Mouse (Mus musculus) granulocyte monocyte progenitor cell, adult 5-6 weeks (primary cell): ENCODE measurements around the gene Rfx1. TPM values are rescaled to one million over a fixed set of nuclear protein-coding genes. Genes with fewer than 3 reads are reported as not detected.
A peak's percentile ranks its signal among the peaks of the same experiment; 100 is the strongest.

Experiments
- ATAC-seq: replicated peaks from 2 replicates; pipeline ENCODE4 v1.8.0; 2016; ENCODE audit warnings: mild to moderate bottlenecking, moderate TSS enrichment, inconsistent platforms; ENCODE audit not compliant: poor library complexity, severe bottlenecking
- total RNA-seq, 2 experiments: library from RNA; stranded (forward) in 1 of 2; stranded (reverse) in 1 of 2; fragments of 200-712, 200-1000 nt in 1 of 2; fragments of >200 nt in 1 of 2; fragmentation: Nextera tagmentation in 1 of 2; gene quantifications; 2 replicates each; pipeline ENCODE4 v1.2.3; 2014 to 2017

Rfx1 gene
- total RNA-seq, 2 experiments from 2014 or later, result 4.3 to 6.9 TPM

DNA sequence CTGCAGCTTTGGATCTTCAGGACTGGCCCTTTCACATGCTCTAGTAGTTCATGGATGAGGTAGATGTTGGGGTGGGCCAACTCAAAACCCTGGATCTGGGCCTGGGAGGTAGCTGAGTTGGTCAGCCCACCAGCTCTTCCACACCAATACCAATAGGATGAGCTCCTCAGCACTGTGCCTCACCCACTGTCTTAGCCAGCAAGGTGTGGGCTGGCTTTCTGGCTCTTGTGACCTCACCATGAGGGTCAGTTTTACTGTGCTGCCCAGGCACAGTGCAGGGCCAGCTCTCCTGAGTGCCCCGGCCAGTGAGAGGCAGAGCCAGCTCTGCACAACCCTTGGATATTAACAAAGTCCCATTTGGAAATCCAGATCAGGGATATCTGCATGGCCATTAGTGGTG, 8.8 kb upstream of the Rfx1 start:
- no peak for ATAC-seq

DNA sequence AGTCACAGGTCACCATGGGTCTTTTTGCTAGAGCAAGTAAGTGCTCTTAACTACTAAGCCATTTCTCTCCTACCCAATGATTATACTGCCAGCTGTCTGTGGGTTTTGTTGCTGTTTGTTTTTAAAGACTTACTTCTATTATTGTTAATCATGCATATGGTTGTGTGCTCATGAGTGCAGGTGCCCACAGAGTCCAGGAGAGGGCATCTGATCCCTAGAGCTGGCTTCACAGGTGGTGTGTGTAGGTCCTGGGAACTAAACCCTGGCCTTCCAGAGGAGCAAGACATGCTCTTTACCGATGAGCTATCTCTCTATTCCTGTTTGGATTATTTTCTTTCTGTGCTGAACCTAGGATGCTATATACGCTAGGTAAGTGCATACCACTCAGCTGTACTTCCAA, 7.4 kb upstream of the Rfx1 start:
- no peak for ATAC-seq

DNA sequence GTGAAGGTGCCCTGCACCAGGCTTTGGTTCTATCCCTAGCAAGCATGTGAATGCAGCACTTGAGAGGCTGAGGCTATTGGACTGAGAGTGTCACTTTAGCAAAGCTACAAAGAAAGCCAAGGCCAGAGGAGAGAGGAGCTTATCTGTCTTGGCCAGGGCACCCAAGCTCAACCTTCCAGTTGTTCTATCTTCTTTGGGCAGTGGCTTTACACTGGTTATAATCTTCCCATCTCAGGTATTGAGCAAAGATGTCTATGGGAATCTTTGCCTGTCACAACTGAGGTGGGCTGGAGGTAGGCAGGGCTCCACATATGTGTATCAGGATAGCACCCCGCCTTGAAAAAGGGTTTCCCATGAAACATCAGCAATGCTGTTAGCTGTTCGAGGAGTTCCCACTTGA, 6.4 kb upstream of the Rfx1 start:
- ATAC-seq, result no peak

DNA sequence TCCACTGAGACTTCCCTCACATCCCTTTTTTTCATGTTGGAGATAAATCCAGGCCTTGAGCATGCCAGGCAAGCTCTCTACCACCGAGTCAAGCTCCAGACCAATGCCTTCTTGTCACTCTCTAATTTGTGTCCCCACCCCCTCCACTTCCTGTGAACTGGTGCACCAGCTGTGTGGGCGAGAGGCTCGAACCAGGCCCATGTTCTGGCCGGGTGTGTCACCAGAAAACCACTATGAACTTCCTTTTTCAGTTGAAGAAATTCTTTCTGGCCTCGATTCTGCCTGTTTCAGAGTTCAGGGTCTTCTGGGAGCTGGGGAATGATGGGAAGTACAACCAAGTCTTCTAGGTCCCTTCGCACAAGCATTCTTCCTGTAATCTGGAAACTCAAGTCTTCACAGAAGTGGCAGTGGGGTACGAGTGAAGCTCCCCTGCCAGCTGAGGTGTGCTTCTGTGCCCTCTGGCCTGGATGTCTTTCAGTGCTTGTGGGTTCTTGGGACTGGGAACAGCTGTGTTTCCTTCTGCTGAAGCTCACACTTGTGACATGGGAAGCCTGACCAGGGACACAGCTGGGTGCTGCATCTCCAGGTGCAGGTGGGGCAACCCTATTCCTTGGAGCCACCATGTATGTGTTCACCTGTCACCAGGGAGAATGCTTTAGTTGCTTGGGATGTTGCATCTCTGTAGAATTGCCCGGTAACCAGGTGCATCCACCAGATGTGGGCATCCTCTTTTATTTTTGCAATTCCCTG, 2.6 kb upstream of the Rfx1 start:
- ATAC-seq, result peak; percentile 18

DNA sequence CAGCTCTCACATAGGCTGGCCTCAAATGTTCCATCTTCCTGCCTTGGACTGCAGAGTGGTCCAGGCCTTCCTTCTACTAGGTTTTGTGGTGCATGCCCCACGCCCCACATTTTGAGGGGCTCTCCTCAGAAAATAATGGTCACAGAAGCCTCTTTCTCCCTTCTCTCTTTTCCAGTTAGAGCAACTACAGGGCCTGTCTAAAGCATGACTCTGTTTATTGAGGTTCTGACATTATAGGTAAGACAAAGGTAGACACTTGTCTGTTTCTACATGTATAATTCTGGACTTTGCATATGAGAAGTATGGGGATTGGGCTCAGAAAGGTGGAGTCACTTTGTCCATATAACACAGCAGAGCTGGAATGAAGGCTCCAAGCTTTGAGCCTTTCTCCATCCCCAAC, 1.6 kb upstream of the Rfx1 start, which contains the start of gene Gm10643:
Gene Gm10643, minus strand, starts transcription at position 101 of the 400 bp plus-strand sequence.
- ATAC-seq, result no peak

DNA sequence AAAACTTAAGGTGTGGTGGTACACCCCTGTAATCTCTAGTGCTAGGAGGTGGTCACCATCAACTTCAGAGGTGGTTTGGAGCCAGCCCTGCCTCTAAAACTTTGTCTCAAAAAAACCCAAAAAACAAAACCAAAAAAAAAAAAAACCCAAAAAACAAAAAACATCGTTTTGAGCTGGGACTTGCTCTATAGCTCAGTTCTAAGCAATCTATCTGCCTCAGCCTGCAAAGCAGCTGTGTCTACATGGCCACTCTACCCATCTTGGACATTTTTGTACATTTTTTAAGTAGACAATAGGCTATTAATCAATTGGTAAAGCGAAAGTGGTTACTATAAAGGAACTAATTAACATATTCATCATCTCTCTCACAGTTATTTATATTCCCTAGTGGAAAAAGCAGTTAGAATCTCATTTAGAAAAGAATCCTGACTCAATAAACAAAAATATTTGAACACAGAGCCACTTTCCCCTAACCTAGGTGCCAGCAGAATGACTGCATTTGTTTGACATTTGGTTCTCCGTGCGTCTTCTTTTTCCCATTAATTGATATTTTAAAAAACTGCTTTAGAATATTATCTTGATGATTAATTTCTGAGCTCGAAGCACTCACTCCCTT, 1.1 kb upstream of the Rfx1 start:
- no peak for ATAC-seq

DNA sequence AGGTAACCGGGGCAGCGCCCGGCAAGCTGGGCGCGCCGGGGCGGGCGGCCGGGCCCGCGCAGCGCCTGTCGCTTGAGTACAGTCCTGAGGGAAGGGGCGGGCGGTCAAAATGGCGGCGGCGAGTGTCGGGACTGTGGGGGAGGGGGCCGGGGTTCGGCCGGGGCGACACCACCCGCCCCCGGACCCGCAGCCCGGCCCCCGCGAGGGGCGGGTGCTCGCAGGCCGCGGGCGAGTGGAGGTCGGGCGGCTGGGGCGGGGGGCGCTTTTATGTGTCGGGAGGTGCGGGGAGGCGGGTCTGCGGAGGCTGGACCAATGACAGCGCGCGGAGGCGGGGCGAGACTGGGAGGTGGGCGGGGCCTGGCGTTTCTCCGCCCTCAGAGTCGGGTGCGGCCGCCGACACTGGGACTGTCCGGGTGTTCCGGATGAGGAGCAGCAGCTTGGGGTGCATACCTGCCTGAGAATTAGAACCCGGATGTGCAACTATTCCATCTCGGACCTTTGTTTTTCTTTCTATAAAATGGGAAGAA, 476 bp downstream of the Rfx1 start:
- peak; percentile 49 for ATAC-seq

DNA sequence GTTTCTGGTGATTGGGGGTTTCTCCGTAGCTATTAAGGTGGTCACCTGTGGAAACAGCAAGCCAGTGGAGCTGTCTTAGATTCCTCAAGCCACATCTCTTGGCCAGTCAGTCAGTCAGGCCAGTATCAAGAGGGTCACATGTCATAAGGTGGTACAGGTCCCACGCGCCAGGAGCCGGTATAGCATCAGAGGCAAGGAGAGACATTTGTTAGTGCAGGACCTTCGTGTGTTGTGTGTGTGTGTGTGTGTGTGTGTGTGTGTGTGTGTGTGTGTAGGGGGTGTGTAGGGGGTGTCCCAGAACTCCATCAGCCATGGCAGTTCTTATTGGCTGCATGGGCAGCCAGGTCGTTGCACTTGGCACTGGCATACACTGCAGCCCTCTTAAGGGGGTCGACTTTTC, 1.3 kb downstream of the Rfx1 start:
- ATAC-seq, result no peak

DNA sequence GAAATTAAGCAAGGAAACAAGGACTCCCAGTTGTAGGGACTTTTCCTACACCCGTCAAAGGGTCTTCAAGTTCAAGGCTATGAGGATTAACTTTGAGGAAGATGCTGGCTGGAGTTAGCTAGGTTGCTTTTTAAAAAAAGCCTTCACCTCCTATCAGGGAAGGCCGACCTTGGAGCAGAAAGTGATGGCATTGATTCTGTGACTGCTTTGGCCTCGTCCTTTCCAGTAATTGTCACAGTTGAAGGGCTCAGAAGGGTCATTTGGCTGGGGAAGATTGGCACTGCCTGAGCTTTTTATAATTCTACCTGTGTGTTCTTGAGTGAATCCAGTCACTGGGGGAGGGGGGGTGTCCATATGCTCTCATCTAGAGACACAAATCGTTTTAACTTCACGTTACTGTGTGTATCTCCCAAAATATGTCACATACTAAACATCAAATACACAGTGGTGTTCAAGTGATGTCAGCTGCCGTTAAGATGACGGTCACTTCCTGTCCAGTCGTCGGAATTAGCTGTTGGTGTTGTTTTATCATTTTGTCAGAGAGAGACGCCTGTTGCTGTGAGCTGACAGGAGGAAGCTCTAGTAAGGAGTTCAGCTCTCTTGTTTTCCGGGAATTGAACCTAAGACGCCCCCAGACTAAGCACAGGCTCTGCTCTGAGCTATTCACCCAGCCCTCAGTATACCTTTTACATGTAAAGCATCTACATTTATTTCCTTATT, 1.8 kb downstream of the Rfx1 start:
- ATAC-seq, result no peak

DNA sequence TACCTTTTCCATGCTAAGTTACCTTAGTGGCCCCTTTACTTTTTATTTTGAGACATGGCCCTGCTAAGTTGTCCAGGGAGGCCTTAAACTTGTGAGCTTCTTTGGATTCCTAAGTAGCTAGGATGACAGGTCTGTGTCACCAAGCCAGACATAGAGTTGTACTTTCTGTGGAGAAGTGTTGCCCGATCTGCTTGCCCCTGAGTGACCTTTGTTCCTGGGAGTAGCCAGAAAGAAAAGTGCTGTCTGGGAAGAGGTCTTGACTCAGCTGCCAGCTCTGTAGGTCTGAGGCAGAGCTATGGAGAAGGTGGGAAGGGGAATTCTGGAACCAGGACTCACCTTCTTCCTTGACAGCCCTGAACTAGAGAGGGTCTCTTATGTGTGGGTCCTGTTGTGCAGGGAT, 2.5 kb downstream of the Rfx1 start:
- no peak for ATAC-seq

DNA sequence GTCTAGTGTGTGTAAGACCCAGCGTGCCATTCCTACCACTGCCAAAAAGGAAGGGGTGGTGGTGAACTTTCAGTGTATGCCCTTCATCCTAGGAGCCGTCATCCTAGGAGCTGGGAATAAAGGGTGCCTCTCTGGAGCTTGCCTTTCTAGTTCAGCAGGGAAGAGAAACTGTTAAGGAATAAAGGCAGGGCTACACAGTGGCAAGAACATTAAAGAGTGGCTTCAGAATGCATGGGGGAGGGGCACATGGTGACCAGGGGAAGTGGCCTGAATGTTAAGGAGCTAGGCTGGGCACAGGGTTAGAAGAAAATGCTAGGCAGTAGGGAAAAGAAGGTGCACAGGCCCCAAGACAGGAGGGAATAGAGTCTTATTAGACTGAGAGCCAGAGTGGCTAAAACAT, 3.1 kb downstream of the Rfx1 start:
- ATAC-seq, result no peak

DNA sequence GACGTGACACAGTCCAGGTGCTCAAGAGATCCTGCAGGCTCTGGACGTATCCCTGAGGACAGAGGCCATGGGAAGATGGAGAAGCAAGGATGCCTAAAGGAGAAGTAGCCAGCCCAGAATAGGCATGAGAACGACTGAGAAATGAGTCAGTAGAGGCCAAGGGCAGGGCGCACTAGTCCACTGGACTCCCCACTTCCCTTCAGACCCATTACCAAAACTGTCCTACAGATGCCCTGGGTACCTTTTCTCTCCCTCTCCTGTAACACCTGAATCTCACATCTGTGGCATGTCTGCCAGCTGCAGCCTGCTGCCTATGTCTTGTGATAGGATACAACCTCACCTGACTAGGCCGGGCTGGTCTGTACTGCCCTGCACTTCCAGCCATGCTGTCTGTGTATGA, 3.6 kb downstream of the Rfx1 start:
- no peak for ATAC-seq

DNA sequence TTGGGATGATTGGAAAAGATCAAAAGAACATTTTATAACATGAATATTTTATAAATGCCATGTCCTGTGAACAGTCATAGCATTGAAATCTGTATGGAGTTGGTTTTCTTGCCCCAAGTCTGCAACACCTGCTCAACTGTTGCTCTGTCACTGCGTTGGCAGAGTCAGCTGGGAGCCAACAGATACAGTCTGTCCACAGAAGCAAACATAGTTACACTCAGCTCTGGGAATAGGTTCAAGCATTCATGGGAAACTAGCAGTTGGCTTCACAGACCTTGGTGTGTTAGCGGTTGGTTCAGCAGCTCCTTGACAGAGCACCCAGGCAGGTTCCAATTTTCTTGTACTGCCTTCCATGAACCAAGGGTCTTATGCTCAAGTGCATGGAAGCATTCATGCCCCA, 4.0 kb downstream of the Rfx1 start:
- no peak for ATAC-seq

DNA sequence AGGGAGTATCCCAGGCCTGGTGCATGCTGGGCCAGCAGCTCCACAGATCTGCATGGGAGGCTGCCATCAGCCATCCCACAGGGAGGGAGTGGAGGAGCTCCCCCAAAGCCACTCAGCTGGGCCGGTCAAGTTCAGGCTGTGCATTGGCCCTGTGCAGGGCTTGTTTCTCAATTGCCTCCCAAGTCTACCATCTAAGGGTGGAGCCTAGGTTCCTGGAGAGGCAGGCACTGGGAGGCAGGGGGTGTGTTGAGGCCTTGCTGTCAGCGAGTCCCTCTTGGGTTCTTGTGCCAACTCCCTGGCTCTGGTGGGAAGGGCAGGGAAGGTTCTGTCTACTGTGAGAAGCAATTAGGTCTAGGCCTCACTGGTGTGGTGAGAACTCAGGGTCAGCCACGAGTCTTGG, 5.3 kb downstream of the Rfx1 start:
- ATAC-seq, result no peak

DNA sequence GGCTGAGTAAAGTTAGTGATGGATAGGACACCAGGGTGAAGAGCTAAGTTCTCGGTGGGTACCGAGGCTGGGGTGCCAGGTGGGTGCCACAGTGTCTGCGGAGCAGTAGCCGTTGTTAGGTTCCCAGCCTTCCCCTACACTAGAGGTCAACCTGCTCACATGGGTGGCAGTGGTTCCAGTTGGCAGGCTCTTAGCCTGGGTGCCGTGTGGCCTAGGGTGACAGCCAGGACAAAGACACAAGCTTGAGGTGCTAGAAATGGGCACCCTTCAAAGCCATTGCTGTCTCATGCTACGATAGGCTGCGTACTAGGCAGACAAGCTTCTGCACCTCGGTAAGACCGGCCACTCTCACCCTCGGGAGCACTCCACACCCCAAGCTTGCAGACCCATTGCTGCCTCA, 5.7 kb downstream of the Rfx1 start:
- ATAC-seq, result no peak

DNA sequence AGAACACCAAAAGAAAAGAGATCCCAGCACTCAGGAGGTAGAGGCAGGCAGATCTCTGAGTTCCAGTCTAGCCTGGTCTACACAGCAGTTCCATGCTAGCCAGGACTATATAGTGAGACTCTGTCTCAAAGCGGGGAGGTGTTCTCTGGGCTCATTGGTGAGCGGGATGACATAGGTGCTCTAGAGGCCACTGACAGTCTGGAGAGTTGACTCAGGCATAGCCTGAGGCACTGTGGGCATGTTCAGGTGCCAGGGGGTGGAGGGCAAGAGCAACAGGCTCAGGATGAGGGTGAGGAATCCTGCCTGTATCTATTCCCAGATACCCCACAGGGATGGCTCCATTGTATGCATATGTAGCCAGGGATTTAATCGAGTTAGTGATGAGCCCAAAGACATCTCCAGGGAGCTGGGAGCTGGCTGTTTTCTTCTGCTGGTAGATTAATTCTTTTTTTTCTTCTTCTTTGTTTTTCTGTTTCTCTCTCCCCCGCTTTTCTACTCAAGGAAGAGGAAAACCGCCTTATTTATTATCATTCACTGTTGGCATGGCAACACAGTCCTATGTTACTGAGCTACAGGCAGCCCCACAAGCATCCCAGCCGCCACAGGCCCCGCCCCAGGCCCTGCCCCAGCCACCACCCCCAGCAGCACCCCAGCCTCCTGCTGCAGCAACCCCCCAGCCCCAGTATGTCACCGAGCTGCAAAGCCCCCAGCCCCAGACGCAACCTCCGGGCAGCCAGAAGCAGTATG, 6.8 kb downstream of the Rfx1 start:
- no peak for ATAC-seq

DNA sequence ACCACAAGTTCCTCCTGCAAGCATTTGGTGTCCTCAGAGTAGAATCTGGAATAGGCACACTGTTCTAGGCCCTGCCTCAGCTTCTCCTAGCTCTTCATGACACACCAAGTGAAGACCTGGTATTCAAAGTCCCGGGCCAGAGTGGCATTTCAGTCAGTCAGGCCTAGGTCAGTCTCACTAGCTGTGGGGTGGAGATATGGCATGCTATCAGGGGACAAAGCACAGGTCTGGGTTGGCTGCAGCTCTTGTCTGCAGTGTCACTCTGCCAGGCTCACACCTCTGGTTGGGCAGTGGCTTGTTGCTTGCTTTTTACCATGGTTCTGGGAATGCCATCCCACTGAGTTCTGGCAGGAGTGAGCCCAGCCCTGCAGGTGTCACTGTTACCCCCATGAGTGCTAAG, 9.8 kb downstream of the Rfx1 start:
- no peak for ATAC-seq

DNA sequence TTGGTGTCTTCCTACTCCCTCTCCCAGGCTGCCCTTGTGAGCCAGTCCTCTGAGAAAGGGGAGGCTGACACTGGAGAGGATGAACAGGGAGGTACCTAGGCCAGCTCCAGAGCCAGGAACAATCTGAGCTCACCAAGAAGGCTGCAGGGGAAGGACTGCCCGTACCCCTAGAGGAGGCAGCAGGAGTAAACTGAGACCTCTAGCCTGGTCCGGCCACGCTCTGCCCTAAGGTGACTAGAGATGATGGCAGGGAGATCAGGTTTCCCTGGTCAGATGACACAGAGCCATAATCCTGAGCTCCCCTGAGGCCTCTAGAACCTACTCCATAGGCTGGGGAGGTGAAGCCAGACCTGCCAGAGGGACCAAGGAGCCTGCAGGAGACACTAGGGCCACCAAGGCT, 10.2 kb downstream of the Rfx1 start:
- no peak for ATAC-seq

DNA sequence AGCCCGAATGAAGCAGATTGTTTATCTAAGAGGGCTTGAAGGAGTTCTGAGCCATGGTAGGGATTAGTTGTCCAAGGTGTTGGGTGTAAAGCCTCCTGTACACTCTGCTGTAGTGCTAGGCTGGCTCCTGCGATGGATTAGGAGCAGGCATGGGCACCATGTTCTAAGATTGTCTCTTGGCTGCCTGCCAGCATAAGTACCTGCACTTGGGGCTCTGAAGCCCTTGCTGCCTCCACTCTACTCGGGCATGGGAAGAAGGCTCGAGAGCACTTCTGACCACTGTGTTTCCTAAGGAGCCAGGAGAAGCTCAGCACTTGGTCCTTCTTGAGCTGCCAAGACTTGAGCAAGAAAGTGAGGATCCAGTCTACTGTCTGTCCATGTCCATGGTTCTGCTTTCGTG, 12.6 kb downstream of the Rfx1 start:
- ATAC-seq, result no peak

DNA sequence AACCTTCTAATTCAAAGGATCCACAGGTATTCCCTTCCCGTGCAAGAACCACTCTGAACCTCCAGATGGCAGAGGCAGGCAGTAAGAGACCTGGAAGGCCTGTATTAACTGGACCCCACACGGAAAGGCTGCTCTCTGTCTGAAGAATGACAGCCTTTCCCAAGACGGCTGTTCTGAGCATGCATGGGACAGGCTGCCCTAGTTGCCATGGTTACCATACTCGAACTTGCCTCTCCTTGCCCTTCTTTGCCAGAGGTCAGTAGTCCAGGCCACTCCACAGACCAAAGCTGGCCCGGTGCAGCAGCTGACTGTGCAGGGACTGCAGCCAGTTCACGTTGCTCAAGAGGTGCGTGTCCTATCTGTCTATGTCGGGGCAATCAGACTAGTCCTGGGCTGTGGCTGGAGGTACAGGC, 17.2 kb downstream of the Rfx1 start:
- ATAC-seq, result no peak
